Mouse (Mus musculus): ENCODE measurements around the gene Prdm16. TPM values are rescaled to one million over a fixed set of nuclear protein-coding genes. Genes with fewer than 3 reads are reported as not detected.

Gene Prdm16
- polyA plus RNA-seq, 1 experiment from 2014 or later = 20.8 TPM

DNA sequence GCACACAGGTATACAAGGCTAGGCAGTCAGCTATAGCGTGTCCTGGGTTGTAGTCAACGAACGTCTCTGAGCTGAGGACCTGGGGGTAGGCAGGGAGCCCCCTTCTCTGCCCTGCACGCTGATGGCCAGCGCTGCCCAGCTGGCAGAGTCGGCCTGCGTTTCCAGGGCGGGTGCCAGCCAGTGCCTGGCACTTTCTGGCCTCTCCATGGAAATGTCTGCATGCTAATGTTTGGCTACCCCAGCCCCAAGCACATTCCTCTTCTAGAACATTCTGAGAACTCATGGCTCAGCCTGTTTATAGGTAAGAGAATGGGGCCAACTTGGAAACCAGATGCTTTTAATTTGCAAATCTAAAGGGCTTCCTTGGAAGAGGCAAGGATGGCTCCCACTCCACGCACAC is 186.2 kb downstream of the Prdm16 start:
- Histone ChIP-seq H3K36me3 (no peaks in the 10 kb centered on the region), H3K27me3 (replicated peaks) (no peaks in the 10 kb centered on the region)
- WGBS = 95% methylated on average over 9 of the region's 9 CpGs

DNA sequence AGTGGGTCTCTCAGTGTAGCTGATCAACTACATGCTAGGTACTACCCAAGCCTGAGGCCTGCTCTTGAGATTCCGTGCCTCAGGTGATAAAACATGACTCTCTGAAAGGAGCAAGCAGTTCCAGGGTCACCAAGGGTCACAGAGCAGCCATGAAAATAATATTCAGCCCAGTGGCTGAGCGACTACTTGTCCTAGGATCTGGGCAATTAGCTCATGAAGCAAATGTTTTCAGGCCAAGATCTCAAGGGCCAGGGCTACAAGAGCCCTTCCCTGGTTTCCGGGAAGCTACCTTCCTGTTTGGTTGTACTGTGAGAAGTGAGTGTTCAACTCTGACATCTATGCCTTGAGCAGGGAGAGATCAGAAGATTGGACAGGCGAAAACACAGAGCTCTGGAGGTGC is 186.6 kb downstream of the Prdm16 start:
- Histone ChIP-seq H3K9me3 (no peaks in the 10 kb centered on the region), H3K9ac (no peak overlapping the region), H3K4me3 (replicated peaks) (no peak overlapping the region), H3K27me3 (replicated peaks) (no peaks in the 10 kb centered on the region), H3K36me3 (no peaks in the 10 kb centered on the region), H3K4me1 (no peaks in the 10 kb centered on the region), H3K27ac (no peak overlapping the region), H3K4me2 (no peak overlapping the region)
- ATAC-seq (ENCODE audit: insufficient read depth, low FRiP score, low read depth) = no peak
- 73% methylated on average over 4 of the region's 4 CpGs for WGBS

More for the DNA sequence above, 186.2 kb downstream of the Prdm16 start:
- no peak for ATAC-seq (ENCODE audit: insufficient read depth, low FRiP score, low read depth)
- Histone ChIP-seq H3K9ac (no peak overlapping the region), H3K27ac (no peak overlapping the region), H3K4me3 (replicated peaks) (no peak overlapping the region), H3K9me3 (no peaks in the 10 kb centered on the region), H3K4me2 (no peak overlapping the region), H3K4me1 (no peaks in the 10 kb centered on the region)

DNA sequence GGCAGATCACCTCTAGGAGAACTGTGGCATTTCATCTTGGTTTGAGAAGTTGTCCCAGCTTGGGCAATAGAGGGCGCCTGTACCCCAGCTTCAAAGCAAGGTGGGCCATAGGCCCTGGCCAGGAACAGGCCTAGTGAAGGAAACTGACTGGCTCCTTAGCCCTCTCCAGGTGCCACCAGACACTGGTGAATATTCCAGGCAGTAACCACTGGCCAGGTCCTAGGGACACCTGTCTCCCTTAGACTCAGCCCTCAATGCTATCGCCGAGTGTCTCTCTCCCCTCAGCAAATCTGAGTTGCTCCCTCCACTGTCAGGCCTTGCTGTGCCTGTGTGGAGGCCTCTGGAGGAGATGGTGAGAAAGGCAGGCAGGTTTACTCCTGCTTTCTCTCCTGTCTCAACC is 187.3 kb downstream of the Prdm16 start:
- Histone ChIP-seq H3K27ac (no peak overlapping the region), H3K36me3 (no peaks in the 10 kb centered on the region), H3K4me2 (no peak overlapping the region), H3K4me3 (replicated peaks) (no peak overlapping the region), H3K9me3 (no peaks in the 10 kb centered on the region), H3K9ac (no peak overlapping the region), H3K4me1 (0 out of 2 replicates have a peak, but pooled peaks cover 3% of the 10 kb centered on the region), H3K27me3 (replicated peaks) (no peaks in the 10 kb centered on the region)
- ATAC-seq (ENCODE audit: insufficient read depth, low FRiP score, low read depth) = peak; percentile 29; the same call in 1 of the 2 replicates
- 21% methylated on average over 3 of the region's 3 CpGs for WGBS

DNA sequence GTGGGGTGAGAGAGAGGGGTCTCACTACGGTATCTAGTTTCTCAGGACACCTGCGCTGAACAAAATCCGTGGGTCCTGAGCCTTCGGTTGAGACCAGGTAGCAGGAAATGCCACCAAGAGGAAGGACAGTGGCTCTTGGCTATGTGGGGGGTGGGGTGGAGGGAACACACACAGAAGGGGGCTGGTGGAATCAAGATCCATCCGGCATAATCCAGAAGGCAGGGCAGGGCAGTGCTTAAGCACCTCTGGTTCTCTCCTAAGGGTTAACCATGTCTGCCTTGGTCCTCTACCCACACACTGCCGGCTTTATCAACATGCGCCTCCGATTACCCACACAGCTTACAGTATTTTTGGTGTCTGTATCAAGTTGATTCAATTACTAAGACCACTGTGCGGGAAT is 191.0 kb downstream of the Prdm16 start:
- ATAC-seq (ENCODE audit: insufficient read depth, low FRiP score, low read depth) = no peak

DNA sequence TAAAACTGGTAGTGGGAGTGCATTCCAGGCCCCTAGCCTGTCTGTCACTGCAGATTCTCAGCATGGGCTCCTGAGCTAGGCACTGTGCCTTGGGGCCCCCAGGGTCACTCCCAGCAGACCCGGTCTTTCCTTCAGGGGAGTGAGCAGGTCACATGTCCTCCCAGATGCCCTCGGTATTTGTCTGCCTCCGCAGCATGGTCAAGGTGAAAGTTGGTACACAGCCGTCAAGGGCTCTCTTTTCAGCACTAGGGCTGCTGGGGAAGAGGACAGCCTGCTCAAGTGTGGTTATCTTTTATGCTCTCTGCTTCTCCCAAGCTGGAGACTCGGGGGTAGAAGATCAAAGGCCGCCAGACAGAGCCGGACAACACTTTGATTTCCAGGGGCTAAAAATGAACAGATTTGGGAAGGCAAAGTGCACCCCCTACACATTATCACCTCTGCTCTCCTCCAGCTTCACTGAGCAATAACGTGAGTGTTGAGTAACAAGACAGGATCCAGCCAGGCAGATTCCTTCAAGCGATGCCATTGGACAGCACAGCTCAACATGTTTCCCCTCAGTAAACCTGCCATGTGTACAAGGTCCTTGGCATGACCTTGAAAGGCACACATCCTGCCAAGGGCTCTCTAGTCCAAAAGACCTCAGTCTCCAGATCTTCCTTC is 193.9 kb downstream of the Prdm16 start:
- no peak overlapping the region for H3K9ac ChIP-seq
- peaks cover 6% of the 10 kb centered on the region; the same call in 1 of the 2 replicates for H3K4me1 ChIP-seq
- 46% methylated on average over 9 of the region's 9 CpGs for WGBS
- no peak overlapping the region for H3K4me3 ChIP-seq (replicated peaks)
- no peak overlapping the region for H3K27ac ChIP-seq
- H3K36me3 ChIP-seq = no peaks in the 10 kb centered on the region
- no peaks in the 10 kb centered on the region for H3K27me3 ChIP-seq (replicated peaks)
- H3K4me2 ChIP-seq = no peak overlapping the region
- ATAC-seq (ENCODE audit: insufficient read depth, low FRiP score, low read depth) = no peak
- no peaks in the 10 kb centered on the region for H3K9me3 ChIP-seq

More for the DNA sequence above, 191.0 kb downstream of the Prdm16 start:
- Histone ChIP-seq H3K27me3 (replicated peaks) (no peaks in the 10 kb centered on the region), H3K36me3 (no peaks in the 10 kb centered on the region), H3K4me1 (peaks cover 6% of the 10 kb centered on the region; the same call in 1 of the 2 replicates), H3K4me2 (no peak overlapping the region), H3K4me3 (replicated peaks) (no peak overlapping the region), H3K9ac (no peak overlapping the region), H3K9me3 (no peaks in the 10 kb centered on the region), H3K27ac (no peak overlapping the region)
- WGBS = 57% methylated on average over 9 of the region's 9 CpGs

DNA sequence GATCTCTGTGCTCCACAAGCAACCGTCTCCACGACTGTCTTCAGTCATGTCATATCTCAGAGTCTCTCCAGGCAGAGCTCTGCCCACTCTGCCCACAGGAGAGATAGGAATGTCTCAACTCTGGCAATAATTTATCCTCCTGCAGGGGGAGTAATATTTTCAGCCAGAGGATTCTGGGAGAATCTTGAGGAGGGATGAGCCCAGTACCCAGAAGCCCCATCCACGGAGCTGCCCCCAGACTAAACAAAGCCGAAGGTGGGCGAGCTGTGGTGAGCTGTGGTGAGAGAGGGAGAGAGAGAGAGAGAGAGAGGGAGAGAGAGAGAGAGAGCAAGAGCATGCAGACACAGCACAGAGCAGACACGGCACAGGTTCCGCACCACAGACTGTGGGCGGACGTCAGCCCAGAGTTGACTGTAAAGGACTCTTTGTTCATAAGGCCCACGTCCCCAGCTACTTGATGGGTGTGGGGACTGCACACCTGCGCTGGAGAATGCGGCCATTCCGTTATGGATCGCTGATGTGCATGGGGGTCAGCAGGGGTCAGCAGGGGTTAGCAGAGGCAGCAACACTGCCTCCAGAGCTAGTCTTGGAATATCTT is 197.1 kb downstream of the Prdm16 start:
- no peak overlapping the region for H3K27ac ChIP-seq
- H3K36me3 ChIP-seq = no peaks in the 10 kb centered on the region
- no peak overlapping the region for H3K4me2 ChIP-seq
- 57% methylated on average over 14 of the region's 14 CpGs for WGBS
- no peaks in the 10 kb centered on the region for H3K9me3 ChIP-seq
- ATAC-seq (ENCODE audit: insufficient read depth, low FRiP score, low read depth) = no peak
- H3K4me1 ChIP-seq = peaks cover 5% of the 10 kb centered on the region; the same call in 1 of the 2 replicates
- no peak overlapping the region for H3K4me3 ChIP-seq (replicated peaks)
- H3K27me3 ChIP-seq (replicated peaks) = no peaks in the 10 kb centered on the region
- H3K9ac ChIP-seq = no peak overlapping the region

DNA sequence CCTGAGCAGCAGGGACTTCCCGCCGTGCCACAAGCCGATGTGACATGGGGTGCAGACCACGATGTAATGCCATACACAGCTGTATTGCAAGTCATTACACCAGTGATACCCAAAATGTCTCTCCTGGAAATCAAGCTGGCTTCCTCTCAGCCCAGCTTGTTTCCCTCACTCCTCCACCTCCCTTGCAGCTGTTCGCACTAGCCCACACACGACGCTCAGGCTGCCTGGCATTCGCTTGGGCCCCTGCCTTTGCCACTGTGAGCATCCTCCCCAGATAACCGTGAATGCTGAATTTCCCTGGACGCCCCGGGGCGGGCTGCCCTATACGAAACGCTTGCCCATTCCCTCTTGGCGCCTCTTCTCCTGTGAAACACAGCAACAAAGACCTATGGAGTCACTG is 198.1 kb downstream of the Prdm16 start:
- 85% methylated on average over 15 of the region's 15 CpGs for WGBS
- H3K27me3 ChIP-seq (replicated peaks) = no peaks in the 10 kb centered on the region
- ATAC-seq (ENCODE audit: insufficient read depth, low FRiP score, low read depth) = no peak
- no peak overlapping the region for H3K27ac ChIP-seq
- no peak overlapping the region for H3K4me3 ChIP-seq (replicated peaks)
- H3K36me3 ChIP-seq = no peaks in the 10 kb centered on the region
- H3K9ac ChIP-seq = no peak overlapping the region
- H3K4me2 ChIP-seq = no peak overlapping the region
- H3K4me1 ChIP-seq = peaks cover 3% of the 10 kb centered on the region; the same call in 1 of the 2 replicates
- no peaks in the 10 kb centered on the region for H3K9me3 ChIP-seq

DNA sequence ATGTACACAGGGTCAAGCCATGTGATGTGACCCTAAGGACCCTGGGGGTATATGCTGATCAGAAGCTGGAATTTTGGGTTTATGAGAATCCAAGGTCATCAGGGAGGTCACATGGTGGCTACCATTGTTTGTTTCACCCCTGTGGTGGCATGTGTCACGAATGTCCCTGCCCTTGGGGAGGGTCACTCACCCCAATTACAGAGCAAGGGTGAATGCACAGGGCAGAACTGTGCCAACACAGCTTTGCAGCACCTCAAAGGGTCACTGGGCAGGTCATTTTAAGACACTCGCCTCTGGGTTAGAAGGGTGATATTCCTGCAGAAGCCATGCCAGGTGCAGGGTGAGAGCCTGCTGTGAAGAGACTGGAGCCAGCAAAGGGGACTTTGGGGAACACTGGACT is 206.9 kb downstream of the Prdm16 start:
- H3K4me1 ChIP-seq = peaks cover 8% of the 10 kb centered on the region
- no peak overlapping the region for H3K27ac ChIP-seq
- WGBS = 60% methylated on average over 2 of the region's 2 CpGs
- H3K4me3 ChIP-seq (replicated peaks) = no peak overlapping the region
- ATAC-seq (ENCODE audit: insufficient read depth, low FRiP score, low read depth) = no peak
- H3K9me3 ChIP-seq = no peaks in the 10 kb centered on the region
- H3K36me3 ChIP-seq = no peaks in the 10 kb centered on the region
- H3K4me2 ChIP-seq = no peak overlapping the region
- H3K27me3 ChIP-seq (replicated peaks) = 0 out of 2 replicates have a peak, but pooled peaks cover 4% of the 10 kb centered on the region
- no peak overlapping the region for H3K9ac ChIP-seq

DNA sequence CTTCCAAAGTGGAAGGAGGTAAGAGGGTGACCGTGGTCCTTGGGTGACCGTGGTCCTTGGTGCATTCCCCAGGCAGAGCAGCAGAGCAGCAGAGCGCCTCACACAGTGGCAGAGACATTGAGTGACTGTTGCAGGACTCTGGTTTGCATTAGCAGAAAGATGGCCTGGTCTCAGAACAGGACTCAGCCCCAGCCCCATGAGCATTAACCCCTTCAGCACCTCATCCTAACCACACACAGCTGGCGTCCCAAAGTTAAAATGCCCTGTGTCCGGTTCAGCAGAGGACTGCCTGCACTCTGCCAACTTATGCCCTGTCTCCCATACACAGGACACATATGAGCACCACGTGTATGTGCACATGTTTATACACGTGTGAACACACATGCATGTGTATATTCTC is 209.8 kb downstream of the Prdm16 start:
- no peaks in the 10 kb centered on the region for H3K36me3 ChIP-seq
- peaks cover 17% of the 10 kb centered on the region for H3K4me1 ChIP-seq
- H3K27me3 ChIP-seq (replicated peaks) = 0 out of 2 replicates have a peak, but pooled peaks cover 4% of the 10 kb centered on the region
- no peak for ATAC-seq (ENCODE audit: insufficient read depth, low FRiP score, low read depth)
- no peak overlapping the region for H3K4me2 ChIP-seq
- H3K4me3 ChIP-seq (replicated peaks) = no peak overlapping the region
- H3K27ac ChIP-seq = no peak overlapping the region
- H3K9ac ChIP-seq = no peak overlapping the region
- WGBS = 71% methylated on average over 7 of the region's 7 CpGs
- H3K9me3 ChIP-seq = no peaks in the 10 kb centered on the region

DNA sequence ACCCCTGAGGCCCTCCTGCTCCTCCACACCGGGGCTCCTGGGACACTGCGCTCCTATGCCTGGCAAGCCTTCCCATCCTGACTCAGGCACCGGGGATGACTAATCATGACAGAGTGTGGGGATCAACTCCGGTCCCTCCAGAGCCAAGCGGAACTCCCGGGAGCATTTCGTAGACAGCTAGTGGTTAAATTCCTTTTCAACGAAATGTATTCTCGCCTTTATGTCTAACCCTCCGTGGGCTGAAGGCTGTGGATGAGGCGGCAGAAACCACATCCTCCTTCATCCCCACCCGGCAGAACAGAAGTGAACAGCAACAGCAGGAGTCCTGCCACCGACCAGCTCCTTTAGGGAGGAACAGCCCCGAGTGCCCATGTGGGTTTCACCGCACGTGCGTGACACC is 211.4 kb downstream of the Prdm16 start:
- Histone ChIP-seq H3K27me3 (replicated peaks) (0 out of 2 replicates have a peak, but pooled peaks cover 4% of the 10 kb centered on the region), H3K4me3 (replicated peaks) (no peak overlapping the region), H3K9ac (no peak overlapping the region), H3K4me2 (no peak overlapping the region), H3K36me3 (no peaks in the 10 kb centered on the region), H3K4me1 (peaks cover 17% of the 10 kb centered on the region), H3K9me3 (no peaks in the 10 kb centered on the region), H3K27ac (no peak overlapping the region; the same call in 1 of the 2 replicates)
- no peak for ATAC-seq (ENCODE audit: insufficient read depth, low FRiP score, low read depth)
- WGBS = 45% methylated on average over 17 of the region's 17 CpGs

DNA sequence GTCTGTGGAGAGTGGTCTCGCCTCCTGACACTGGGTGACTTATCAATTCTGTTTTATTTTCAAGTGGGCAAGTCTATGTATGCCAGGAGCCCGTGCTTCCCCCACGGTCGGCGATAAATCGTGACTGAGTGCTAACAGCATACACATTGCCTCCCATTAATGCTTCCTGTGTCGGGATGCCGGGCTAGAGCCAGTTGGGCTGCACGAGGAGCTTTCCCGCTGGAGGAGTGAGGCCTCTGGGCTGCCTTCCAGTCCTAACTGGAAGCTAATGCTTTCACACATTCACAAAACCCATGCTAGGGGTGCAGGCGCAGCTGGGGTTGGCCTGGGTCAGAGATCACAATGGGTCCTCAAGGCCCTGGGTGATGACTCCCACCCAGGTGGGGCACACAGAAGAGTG is 212.0 kb downstream of the Prdm16 start:
- no peaks in the 10 kb centered on the region for H3K9me3 ChIP-seq
- no peaks in the 10 kb centered on the region for H3K36me3 ChIP-seq
- no peak overlapping the region; the same call in 1 of the 2 replicates for H3K27ac ChIP-seq
- H3K9ac ChIP-seq = no peak overlapping the region
- 32% methylated on average over 11 of the region's 11 CpGs for WGBS
- no peak overlapping the region for H3K4me3 ChIP-seq (replicated peaks)
- ATAC-seq (ENCODE audit: insufficient read depth, low FRiP score, low read depth) = no peak
- H3K27me3 ChIP-seq (replicated peaks) = 0 out of 2 replicates have a peak, but pooled peaks cover 4% of the 10 kb centered on the region
- H3K4me1 ChIP-seq = peaks cover 17% of the 10 kb centered on the region
- H3K4me2 ChIP-seq = no peak overlapping the region

DNA sequence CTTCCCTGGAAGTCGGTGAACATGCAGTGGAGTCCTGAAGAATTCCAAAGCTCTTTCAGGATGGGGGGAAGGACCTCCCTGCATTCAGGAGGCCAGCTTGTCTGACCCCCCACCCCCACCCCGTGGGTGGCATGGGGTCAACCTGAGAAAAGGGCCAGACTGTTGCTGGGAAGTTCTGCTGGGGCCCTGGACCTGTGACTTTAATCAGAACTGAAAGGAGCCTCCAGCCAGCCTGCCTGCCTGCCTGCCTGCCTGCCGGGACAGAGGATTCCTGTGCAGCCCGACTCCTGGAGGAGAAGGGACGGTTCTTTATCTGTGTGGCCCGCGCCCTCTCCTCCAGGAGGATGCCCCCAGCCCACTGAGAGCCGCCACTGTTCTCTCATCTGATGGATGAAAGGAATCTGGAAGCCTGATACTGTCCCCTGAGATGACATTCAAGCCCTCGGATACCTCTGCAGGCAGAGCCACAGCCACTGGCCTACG is 214.2 kb downstream of the Prdm16 start:
- ATAC-seq (ENCODE audit: insufficient read depth, low FRiP score, low read depth) = no peak
- Histone ChIP-seq H3K4me1 (peaks cover 17% of the 10 kb centered on the region), H3K9me3 (no peaks in the 10 kb centered on the region), H3K4me3 (replicated peaks) (no peak overlapping the region), H3K36me3 (no peaks in the 10 kb centered on the region), H3K4me2 (no peak overlapping the region), H3K9ac (no peak overlapping the region), H3K27me3 (replicated peaks) (0 out of 2 replicates have a peak, but pooled peaks cover 4% of the 10 kb centered on the region), H3K27ac (no peak overlapping the region)
- WGBS = 16% methylated on average over 10 of the region's 10 CpGs

Measured in stomach, embryonic 15.5 days (tissue).